Mouse (Mus musculus): ENCODE results near the gene Ogfod2. TPM values are rescaled to one million over a fixed set of nuclear protein-coding genes. Genes with fewer than 3 reads are reported as not detected.

The Ogfod2 gene
- total and polyA plus RNA-seq, 2 experiments from 2014 or later, result 39.5 to 70.4 TPM

GRCm38 (mm10) chr5:124100128-124101044 is 11.7 kb upstream of the Ogfod2 start:
- Histone ChIP-seq H3K9ac (replicated peaks; ENCODE audit: low read length, poor library complexity, severe bottlenecking) (no peak overlapping the region), H3K27ac (ENCODE audit: low read depth, low read length) (no peak overlapping the region), H3K27me3 (ENCODE audit: insufficient read depth, low read length) (no peaks in the 10 kb centered on the region), H3K4me2 (ENCODE audit: low read depth, low read length, poor library complexity, severe bottlenecking) (no peak overlapping the region), H3K36me3 (ENCODE audit: insufficient read depth, low read length) (no peaks in the 10 kb centered on the region), H3K4me1 (ENCODE audit: insufficient read depth, low read length) (0 out of 2 replicates have a peak, but pooled peaks cover 4% of the 10 kb centered on the region), H3K9me3 (ENCODE audit: low read length) (no peaks in the 10 kb centered on the region), H3K4me3 (ENCODE audit: low read depth, low read length) (no peak overlapping the region)
- DNase-seq (ENCODE audit: low spot score), result no peak
- no peak for TF ChIP-seq CTCF (IDR thresholded peaks at IDR 0.05)
- 90% methylated on average over 11 of the region's 11 CpGs for WGBS
- no peak for ATAC-seq (ENCODE audit: low FRiP score)

GRCm38 (mm10) chr5:124102326-124102725 is 9.8 kb upstream of the Ogfod2 start:
- Histone ChIP-seq H3K36me3 (ENCODE audit: insufficient read depth, low read length) (no peaks in the 10 kb centered on the region), H3K9ac (replicated peaks; ENCODE audit: low read length, poor library complexity, severe bottlenecking) (no peak overlapping the region), H3K27me3 (ENCODE audit: insufficient read depth, low read length) (no peaks in the 10 kb centered on the region), H3K4me2 (ENCODE audit: low read depth, low read length, poor library complexity, severe bottlenecking) (no peak overlapping the region), H3K27ac (ENCODE audit: low read depth, low read length) (no peak overlapping the region), H3K9me3 (ENCODE audit: low read length) (no peaks in the 10 kb centered on the region), H3K4me1 (ENCODE audit: insufficient read depth, low read length) (no peaks in the 10 kb centered on the region), H3K4me3 (ENCODE audit: low read depth, low read length) (no peak overlapping the region)
- no peak for TF ChIP-seq CTCF (IDR thresholded peaks at IDR 0.05)
- no peak for DNase-seq (ENCODE audit: low spot score)
- 84% methylated on average over 6 of the region's 6 CpGs for WGBS
- no peak for ATAC-seq (ENCODE audit: low FRiP score)

DNA sequence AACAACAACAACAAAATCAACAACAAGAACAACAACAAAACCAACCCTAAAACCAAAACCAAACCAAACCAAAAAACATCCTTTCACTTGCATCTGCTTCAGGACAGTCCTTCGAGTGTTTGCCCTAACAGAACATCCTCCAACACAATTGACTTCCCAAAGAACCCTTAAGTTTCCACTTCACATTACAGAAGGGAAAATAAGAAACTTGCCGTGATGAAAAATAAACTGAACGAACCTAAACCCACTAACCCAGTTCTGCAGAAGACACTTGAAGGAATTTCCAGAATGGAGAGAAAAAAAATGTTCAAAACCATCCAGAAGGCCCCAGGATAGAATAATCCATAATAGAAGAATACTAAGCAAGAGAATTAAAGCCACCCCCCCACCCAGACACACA is 9.1 kb upstream of the Ogfod2 start:
- no peak overlapping the region for H3K27ac ChIP-seq (ENCODE audit: low read depth, low read length)
- TF ChIP-seq CTCF (IDR thresholded peaks at IDR 0.05), result no peak
- ATAC-seq (ENCODE audit: low FRiP score), result no peak

DNA sequence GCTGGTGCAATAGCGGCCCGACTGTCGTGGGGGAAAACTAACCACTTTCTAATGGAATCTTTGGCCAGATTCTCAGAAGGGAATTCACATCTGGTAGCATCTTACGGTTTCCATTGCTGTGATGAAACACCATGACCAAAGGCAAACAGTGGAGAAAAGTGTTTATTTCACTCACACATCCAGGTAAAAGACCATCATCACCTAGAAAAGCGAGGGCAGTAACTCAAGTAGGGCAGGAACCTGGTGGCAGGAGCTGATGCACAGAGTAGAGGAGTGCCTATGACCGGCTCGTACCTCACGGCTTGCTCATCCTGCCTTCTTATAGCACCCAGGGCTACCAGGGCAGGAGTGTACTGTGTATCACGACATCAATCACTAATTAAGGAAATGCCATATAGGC is 8.5 kb upstream of the Ogfod2 start:
- ATAC-seq (ENCODE audit: low FRiP score), result no peak
- no peak overlapping the region for H3K4me3 ChIP-seq (ENCODE audit: low read depth, low read length)
- WGBS, result 95% methylated on average over 9 of the region's 9 CpGs

More for the DNA sequence above, 9.1 kb upstream of the Ogfod2 start:
- Histone ChIP-seq H3K27me3 (ENCODE audit: insufficient read depth, low read length) (no peaks in the 10 kb centered on the region), H3K4me2 (ENCODE audit: low read depth, low read length, poor library complexity, severe bottlenecking) (no peak overlapping the region), H3K4me1 (ENCODE audit: insufficient read depth, low read length) (no peaks in the 10 kb centered on the region), H3K9me3 (ENCODE audit: low read length) (no peaks in the 10 kb centered on the region), H3K9ac (replicated peaks; ENCODE audit: low read length, poor library complexity, severe bottlenecking) (no peak overlapping the region), H3K36me3 (ENCODE audit: insufficient read depth, low read length) (no peaks in the 10 kb centered on the region), H3K4me3 (ENCODE audit: low read depth, low read length) (no peak overlapping the region)
- no peak for DNase-seq (ENCODE audit: low spot score)
- 87% methylated on average over 3 of the region's 3 CpGs for WGBS

GRCm38 (mm10) chr5:124111077-124111741 is 888 bp upstream of the Ogfod2 start:
- WGBS, result 18% methylated on average over 17 of the region's 17 CpGs
- TF ChIP-seq CTCF (IDR thresholded peaks at IDR 0.05), result peak; percentile 84
- Histone ChIP-seq H3K36me3 (ENCODE audit: insufficient read depth, low read length) (peaks cover 10% of the 10 kb centered on the region; the same call in 1 of the 2 replicates), H3K9ac (replicated peaks; ENCODE audit: low read length, poor library complexity, severe bottlenecking) (peak overlapping the region; percentile 44), H3K9me3 (ENCODE audit: low read length) (no peaks in the 10 kb centered on the region), H3K27ac (ENCODE audit: low read depth, low read length) (no peak overlapping the region; the same call in 1 of the 2 replicates), H3K4me3 (ENCODE audit: low read depth, low read length) (peak overlapping the region; percentile 86), H3K4me2 (ENCODE audit: low read depth, low read length, poor library complexity, severe bottlenecking) (peak overlapping the region; percentile 93), H3K27me3 (ENCODE audit: insufficient read depth, low read length) (no peaks in the 10 kb centered on the region), H3K4me1 (ENCODE audit: insufficient read depth, low read length) (peaks cover 10% of the 10 kb centered on the region; the same call in 1 of the 2 replicates)
- ATAC-seq (ENCODE audit: low FRiP score), result peak; percentile 6; the same call in 1 of the 2 replicates
- DNase-seq (ENCODE audit: low spot score), result no peak

More for the DNA sequence above, 8.5 kb upstream of the Ogfod2 start:
- Histone ChIP-seq H3K27me3 (ENCODE audit: insufficient read depth, low read length) (no peaks in the 10 kb centered on the region), H3K9ac (replicated peaks; ENCODE audit: low read length, poor library complexity, severe bottlenecking) (no peak overlapping the region), H3K4me2 (ENCODE audit: low read depth, low read length, poor library complexity, severe bottlenecking) (no peak overlapping the region), H3K36me3 (ENCODE audit: insufficient read depth, low read length) (no peaks in the 10 kb centered on the region), H3K27ac (ENCODE audit: low read depth, low read length) (no peak overlapping the region), H3K9me3 (ENCODE audit: low read length) (no peaks in the 10 kb centered on the region), H3K4me1 (ENCODE audit: insufficient read depth, low read length) (no peaks in the 10 kb centered on the region)
- TF ChIP-seq CTCF (IDR thresholded peaks at IDR 0.05), result no peak
- DNase-seq (ENCODE audit: low spot score), result no peak

Measured in midbrain, postnatal 0 days (tissue).